Mouse (Mus musculus) ES-E14 (cell line): ENCODE measurements around the gene Etv1.

Experiments
- HCFC1 ChIP-seq: IDR thresholded peaks from 2 replicates; pipeline ENCODE4 v1.6.1; 2012; ENCODE audit warnings: low read length, inconsistent platforms, borderline replicate concordance; ENCODE audit not compliant: insufficient read depth
- MAFK ChIP-seq: IDR thresholded peaks from 2 replicates; pipeline ENCODE4 v1.6.1; 2014; ENCODE audit warnings: mild to moderate bottlenecking, low read depth, low read length, inconsistent platforms; ENCODE audit not compliant: insufficient read depth
- ZNF384 ChIP-seq: IDR thresholded peaks from 2 replicates; pipeline ENCODE4 v1.6.1; 2012; ENCODE audit warnings: low read depth, low read length, inconsistent platforms

- no peak for TF ChIP-seq ZNF384
- no peak for TF ChIP-seq HCFC1
- no peak for TF ChIP-seq MAFK
These were observed 39.1 kb downstream of the Etv1 start for GRCm38 (mm10) chr12:38818320-38818719.
